In the genomic region with DNA sequence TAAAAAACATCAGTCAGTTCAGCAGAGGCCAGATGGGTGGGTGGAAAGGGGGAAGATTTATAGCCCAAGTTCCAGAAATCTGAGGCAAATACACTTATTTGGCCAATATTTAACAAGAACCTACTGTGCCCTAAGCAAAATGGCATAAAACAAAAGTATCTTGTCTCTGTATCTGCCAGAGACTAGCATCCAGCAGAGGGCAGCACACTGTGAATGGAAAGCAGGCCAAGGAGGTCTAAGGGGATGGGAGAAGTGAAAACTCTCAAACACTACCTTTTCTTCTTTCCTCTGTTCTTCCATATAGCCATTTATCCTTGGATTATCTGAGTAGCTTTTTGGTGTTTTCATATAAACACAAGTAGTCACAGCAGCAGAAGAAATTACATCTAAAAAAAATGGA, we compare ENCODE assay signal across 9 mouse cellular contexts.
DNase-seq lines count a peak whose midpoint lies in the region; ATAC-seq and TF ChIP-seq lines count a peak whose summit lies in the region.
"Had no signal": no experiment of that assay in that cellular context is flagged by ENCODE, and none has a peak within 500 bp of the region (broad histone marks: within the 10 kb centered on the region; RNA-seq: fewer than 3 reads in every experiment).

No protein-coding gene starts in this region.

- no peak for ATAC-seq in forebrain, postnatal 0 days
- ATAC-seq in liver, postnatal 0 days = no peak

- H3K4me3 ChIP-seq in bone marrow, adult 2 months (replicated peaks; ENCODE audit: control insufficient read depth, low read depth, low read length) = no peak overlapping the region
- H3K4me3 ChIP-seq in forebrain, postnatal 0 days (ENCODE audit: low read depth, low read length) = no peak overlapping the region
- no peak overlapping the region for H3K4me3 ChIP-seq in liver, postnatal 0 days (ENCODE audit: low read depth, low read length)

- TF ChIP-seq POLR2A in bone marrow, adult 2 months (IDR thresholded peaks at IDR 0.05; ENCODE audit: borderline replicate concordance, control insufficient read depth, low read depth, low read length) = no peak

- H3K27me3 ChIP-seq in forebrain, postnatal 0 days (ENCODE audit: insufficient read depth, low read length) = no peaks in the 10 kb centered on the region
- no peaks in the 10 kb centered on the region for H3K27me3 ChIP-seq in liver, postnatal 0 days (ENCODE audit: insufficient read depth, low read length)

- no peaks in the 10 kb centered on the region for H3K9me3 ChIP-seq in forebrain, postnatal 0 days (ENCODE audit: low read length)
- H3K9me3 ChIP-seq in liver, postnatal 0 days (ENCODE audit: low read length) = no peaks in the 10 kb centered on the region

- TF ChIP-seq CTCF in bone marrow, adult 2 months (IDR thresholded peaks at IDR 0.05; ENCODE audit: control insufficient read depth, insufficient read depth, low read length) = peak; percentile 27; the same call in 1 of the 2 replicates
- peak; percentile 75 for TF ChIP-seq CTCF in forebrain, postnatal 0 days (IDR thresholded peaks at IDR 0.05; ENCODE audit: low read depth)
- TF ChIP-seq CTCF in liver, postnatal 0 days (IDR thresholded peaks at IDR 0.05; ENCODE audit: low read depth) = peak; percentile 65

- H3K4me2 ChIP-seq in forebrain, postnatal 0 days (ENCODE audit: low read depth) = no peak overlapping the region
- no peak overlapping the region for H3K4me2 ChIP-seq in liver, postnatal 0 days (ENCODE audit: low read depth, low read length)

- no peaks in the 10 kb centered on the region for H3K36me3 ChIP-seq in forebrain, postnatal 0 days (ENCODE audit: insufficient read depth)
- H3K36me3 ChIP-seq in liver, postnatal 0 days (replicated peaks; ENCODE audit: insufficient read depth, low read length) = no peaks in the 10 kb centered on the region

- intact Hi-C loops in left cerebral cortex, postnatal 36 days (cut with DNase I) = loop anchor here (10.0 kb wide), 1 partner anchor 1120 kb away; no protein-coding TSS in a partner anchor

- TF ChIP-seq EP300 in liver, postnatal 0 days (IDR thresholded peaks at IDR 0.05; ENCODE audit: low read depth) = no peak

- peak; percentile 9 for DNase-seq in cerebellum, adult 18-20 months
- DNase-seq in cerebellum, adult 9-11 months = no peak
- DNase-seq in left cerebral cortex, adult 18-20 months (ENCODE audit: low spot score in 2 of 2) = peak; percentile 51 to 76
- DNase-seq in left cerebral cortex, postnatal 36 days (ENCODE audit: low spot score in 2 of 2) = no peak
- DNase-seq in forebrain, postnatal 0 days = peak; percentile 57
- DNase-seq in liver, postnatal 0 days = peak; percentile 33
- DNase-seq in urinary bladder, postnatal 36 days (ENCODE audit: low spot score in 2 of 2) = peak; percentile 8 to 31

- no peaks in the 10 kb centered on the region for H3K4me1 ChIP-seq in bone marrow, adult 2 months (ENCODE audit: control insufficient read depth, insufficient read depth, low read length)
- no peaks in the 10 kb centered on the region for H3K4me1 ChIP-seq in forebrain, postnatal 0 days (ENCODE audit: insufficient read depth)
- H3K4me1 ChIP-seq in liver, postnatal 0 days (ENCODE audit: insufficient read depth) = no peaks in the 10 kb centered on the region

- no peak overlapping the region for H3K27ac ChIP-seq in bone marrow, adult 2 months (ENCODE audit: control insufficient read depth, insufficient read depth, low read depth, low read length, poor library complexity)
- H3K27ac ChIP-seq in forebrain, postnatal 0 days (ENCODE audit: low read depth, low read length) = no peak overlapping the region
- H3K27ac ChIP-seq in liver, postnatal 0 days (ENCODE audit: low read depth) = no peak overlapping the region
- H3K27ac ChIP-seq: macrophage had no signal

- H3K9ac ChIP-seq in forebrain, postnatal 0 days = no peak overlapping the region
- no peak overlapping the region for H3K9ac ChIP-seq in liver, postnatal 0 days (replicated peaks)

Comparison
In these comparisons a context has a peak if more than half of its experiments do, and no peak if none do; other contexts are left out.
1. DNase-seq: peak in cerebellum, adult 18-20 months (2 of 2), left cerebral cortex, adult 18-20 months (2 of 2), forebrain, postnatal 0 days (single experiment), liver, postnatal 0 days (single experiment) and urinary bladder, postnatal 36 days (2 of 2); none in cerebellum, adult 9-11 months (single experiment) and left cerebral cortex, postnatal 36 days (0 of 2).
2. Peak in every context shown above with its lines, with median percentiles within 50 percentile points of each other: CTCF ChIP-seq.